Mouse (Mus musculus) cerebellum, adult 2 months (tissue): ENCODE data around the gene Gm12695.

Experiments
- CTCF ChIP-seq: fragments of 200-500 bp; IDR thresholded peaks from 2 replicates; pipeline ENCODE4 v1.5.1; 2011; ENCODE audit warnings: low read depth, mild to moderate bottlenecking, control low read depth, low read length, moderate library complexity, borderline replicate concordance; ENCODE audit not compliant: insufficient read depth
- POLR2A ChIP-seq: fragments of 200-500 bp; IDR thresholded peaks from 2 replicates; pipeline ENCODE4 v1.6.1; 2011; ENCODE audit warnings: low read length, control low read depth, borderline replicate concordance; ENCODE audit not compliant: insufficient read depth

DNA sequence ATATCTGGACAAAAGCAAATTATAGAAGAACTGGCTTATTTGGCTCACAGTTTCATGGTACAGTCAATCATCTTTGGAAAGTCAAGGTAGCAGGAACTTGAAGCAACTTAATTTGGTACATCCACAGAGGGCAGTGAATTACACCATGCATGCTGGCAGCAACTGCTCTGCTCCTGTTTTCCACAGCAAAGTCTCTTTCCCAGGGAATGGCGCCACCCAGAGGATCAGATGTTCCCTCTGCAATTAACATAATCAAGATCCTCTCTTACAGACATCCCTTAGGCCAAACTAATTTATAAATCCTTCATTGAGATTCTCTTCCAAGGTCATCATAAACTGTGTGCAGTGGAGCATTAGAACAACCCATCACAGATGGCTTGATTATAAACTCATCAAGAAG is 104.8 kb downstream of the Gm12695 start:
- TF ChIP-seq CTCF (peak; percentile 30; the same call in 1 of the 2 replicates), POLR2A (no peak)
